Mouse (Mus musculus) E14TG2a.4 (cell line): ENCODE results near the gene Serpina1f.
"Not testable (repeated sequence)": the region's sequence is repeated elsewhere in the genome, so short reads cannot be mapped to it uniquely, and the experiment has no call there.

Experiments
- H3K27me3 ChIP-seq: 2 replicates; pipeline ENCODE4 v1.6.1; 2014; ENCODE audit warnings: low read length, control low read depth; ENCODE audit not compliant: insufficient read depth
- H3K36me3 ChIP-seq: 2 replicates; pipeline ENCODE4 v1.6.1; 2014; ENCODE audit warnings: low read length, control low read depth; ENCODE audit not compliant: insufficient read depth
- H3K4me1 ChIP-seq: replicated peaks from 2 replicates; pipeline ENCODE4 v1.6.1; 2014; ENCODE audit warnings: low read depth, low read length, control low read depth
- H3K4me3 ChIP-seq: replicated peaks from 2 replicates; pipeline ENCODE4 v1.5.1; 2014; ENCODE audit warnings: mild to moderate bottlenecking, low read length
- H3K9me3 ChIP-seq: 2 replicates; pipeline ENCODE4 v1.6.1; 2014; ENCODE audit warnings: low read length, control low read depth
- CTCF ChIP-seq: conservative IDR thresholded peaks from 2 replicates; pipeline ENCODE4 v1.5.1; 2014; ENCODE audit warnings: low read length
- NANOG ChIP-seq: IDR thresholded peaks from 2 replicates; pipeline ENCODE4 v1.6.1; 2014; ENCODE audit warnings: borderline replicate concordance, low read length, mixed read lengths
- POU5F1 ChIP-seq: IDR thresholded peaks from 2 replicates; pipeline ENCODE4 v1.6.1; 2014; ENCODE audit warnings: low read length, borderline replicate concordance

Gene Serpina1f

DNA sequence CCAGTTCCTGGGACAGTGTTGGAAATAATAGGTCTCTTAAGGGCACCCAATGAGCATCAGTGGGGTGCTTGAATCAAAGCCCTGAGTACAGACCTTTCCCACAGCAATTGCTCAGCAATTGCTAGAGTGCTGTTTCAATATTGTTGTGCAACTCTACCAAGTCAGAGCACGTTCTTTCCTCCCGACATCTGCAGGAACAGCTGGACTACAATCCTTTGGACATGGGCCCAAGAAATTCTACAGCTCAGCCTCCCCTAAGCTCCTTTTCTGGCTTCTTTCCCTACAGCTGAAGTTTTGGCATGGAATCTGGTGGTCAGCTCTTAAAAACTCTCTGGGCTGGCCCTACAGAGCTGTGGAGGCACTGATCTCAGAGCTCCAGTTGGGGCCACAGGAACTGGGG is 22.1 kb downstream of the Serpina1f start:
- Histone ChIP-seq H3K36me3 (no peaks in the 10 kb centered on the region), H3K4me1 (no peaks in the 10 kb centered on the region), H3K9me3 (no peaks in the 10 kb centered on the region), H3K4me3 (no peak overlapping the region), H3K27me3 (no peaks in the 10 kb centered on the region)
- TF ChIP-seq POU5F1 = no peak
- no peak for TF ChIP-seq NANOG
- no peak for TF ChIP-seq CTCF

DNA sequence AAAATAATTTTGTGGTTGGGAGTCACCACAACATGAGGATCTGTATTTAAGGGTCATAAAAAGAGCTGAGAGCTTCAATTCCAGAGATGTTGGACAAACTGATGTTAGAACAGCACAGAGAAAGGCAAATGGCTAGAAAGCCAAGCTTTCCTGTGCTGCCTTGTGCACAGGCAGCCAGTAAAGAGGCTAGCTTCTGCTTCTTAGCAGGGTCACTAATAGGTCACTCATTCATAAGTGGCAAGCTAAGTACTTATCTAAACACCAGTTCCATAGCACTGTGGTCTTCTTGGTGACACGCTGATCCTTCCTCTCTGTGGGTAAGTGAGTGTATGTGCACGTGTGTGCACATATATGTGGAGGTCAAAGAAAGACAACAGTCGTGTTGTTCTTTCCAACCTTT is 23.8 kb downstream of the Serpina1f start:
- no peaks in the 10 kb centered on the region for H3K27me3 ChIP-seq
- H3K4me3 ChIP-seq = no peak overlapping the region
- TF ChIP-seq CTCF (no peak), NANOG (no peak), POU5F1 (no peak)
- H3K36me3 ChIP-seq = no peaks in the 10 kb centered on the region
- no peaks in the 10 kb centered on the region for H3K4me1 ChIP-seq
- H3K9me3 ChIP-seq = no peaks in the 10 kb centered on the region

DNA sequence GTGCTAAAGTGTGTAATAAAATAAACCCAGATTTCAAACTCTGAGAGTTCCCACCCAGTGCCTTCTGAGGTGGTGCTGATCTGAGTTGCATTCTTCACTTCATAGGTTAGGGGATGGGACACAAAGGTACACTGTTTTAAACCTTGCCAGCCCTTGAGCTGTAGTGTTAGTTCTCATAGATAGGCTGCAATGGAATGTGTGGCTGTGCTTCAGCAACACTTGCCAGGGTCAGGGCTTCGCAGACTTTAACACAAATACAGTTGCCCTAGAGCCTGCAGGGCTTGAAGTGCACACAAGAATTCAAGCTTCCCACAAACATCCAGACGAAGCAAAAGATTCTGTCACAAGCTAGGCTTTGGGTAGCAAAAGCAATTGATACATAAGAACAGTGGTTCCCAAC is 24.4 kb downstream of the Serpina1f start:
- Histone ChIP-seq H3K36me3 (no peaks in the 10 kb centered on the region), H3K9me3 (no peaks in the 10 kb centered on the region), H3K27me3 (no peaks in the 10 kb centered on the region), H3K4me3 (no peak overlapping the region), H3K4me1 (no peaks in the 10 kb centered on the region)
- TF ChIP-seq CTCF = no peak
- TF ChIP-seq NANOG = no peak
- no peak for TF ChIP-seq POU5F1

DNA sequence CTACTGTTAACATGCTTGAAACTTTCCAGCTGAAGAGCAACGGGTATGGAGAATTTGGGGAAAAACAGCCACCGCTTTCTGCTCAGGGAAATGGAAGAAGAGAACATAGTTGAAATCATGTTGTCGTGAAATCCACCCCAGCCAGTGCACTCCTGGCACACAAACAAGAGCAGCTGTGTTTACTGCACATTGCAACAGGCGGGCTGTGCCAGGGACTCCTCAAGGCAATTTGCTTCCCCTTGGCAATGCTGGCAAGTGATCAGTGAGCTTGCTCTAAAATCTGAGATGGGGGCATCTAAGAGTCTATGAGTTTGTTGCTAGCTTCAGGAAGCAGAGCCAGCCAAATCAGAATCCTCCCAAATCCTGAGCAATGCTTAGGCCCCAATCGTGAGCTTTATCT is 25.0 kb downstream of the Serpina1f start:
- Histone ChIP-seq H3K4me1 (no peaks in the 10 kb centered on the region), H3K36me3 (no peaks in the 10 kb centered on the region), H3K4me3 (no peak overlapping the region), H3K9me3 (no peaks in the 10 kb centered on the region), H3K27me3 (no peaks in the 10 kb centered on the region)
- TF ChIP-seq NANOG (no peak), POU5F1 (no peak), CTCF (no peak)

DNA sequence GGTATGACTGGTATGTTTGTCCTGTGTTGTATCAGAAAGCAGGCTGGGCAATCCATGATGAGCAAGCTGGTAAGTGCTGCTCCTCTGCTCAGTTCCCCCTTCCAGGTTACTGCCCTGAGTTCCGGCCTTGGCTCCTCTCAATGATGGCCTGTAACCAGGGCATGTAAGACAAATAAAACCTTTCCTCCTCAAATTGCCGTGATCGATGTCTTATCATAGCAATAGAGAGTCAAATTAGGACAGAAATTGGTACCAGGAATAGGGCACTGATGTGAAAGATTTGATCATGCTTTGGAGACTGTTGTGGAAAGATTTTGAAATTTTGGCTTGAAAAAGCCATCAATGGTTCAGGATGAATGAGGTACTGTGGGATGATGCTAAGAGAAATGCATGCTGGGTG is 30.0 kb downstream of the Serpina1f start:
- TF ChIP-seq CTCF (no peak), NANOG (no peak), POU5F1 (no peak)
- no peaks in the 10 kb centered on the region for H3K36me3 ChIP-seq

DNA sequence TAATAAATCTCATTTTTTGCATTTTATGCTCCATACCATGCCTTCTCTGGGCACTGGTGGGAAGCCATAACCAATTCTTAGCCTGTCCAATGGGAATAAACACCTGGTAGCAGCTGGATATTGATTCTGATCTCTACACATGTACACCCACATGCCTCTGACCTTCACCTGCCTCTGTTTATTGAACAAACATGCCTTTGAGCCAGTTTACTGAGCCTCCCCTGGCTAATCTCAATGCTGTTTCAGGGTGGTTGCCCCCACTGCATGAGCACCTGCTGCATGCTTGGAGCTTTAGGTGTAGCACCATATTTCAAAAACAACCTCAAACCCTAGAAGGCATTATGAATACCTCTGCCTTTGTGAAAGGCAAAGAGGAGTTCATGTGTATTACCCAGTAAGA is 33.3 kb downstream of the Serpina1f start:
- not testable (repeated sequence) for H3K36me3 ChIP-seq, H3K27me3 ChIP-seq, H3K4me3 ChIP-seq, H3K9me3 ChIP-seq, H3K4me1 ChIP-seq

More for the DNA sequence above, 30.0 kb downstream of the Serpina1f start:
- Histone ChIP-seq H3K9me3 (no peaks in the 10 kb centered on the region), H3K27me3 (no peaks in the 10 kb centered on the region), H3K4me1 (no peaks in the 10 kb centered on the region), H3K4me3 (no peak overlapping the region)

DNA sequence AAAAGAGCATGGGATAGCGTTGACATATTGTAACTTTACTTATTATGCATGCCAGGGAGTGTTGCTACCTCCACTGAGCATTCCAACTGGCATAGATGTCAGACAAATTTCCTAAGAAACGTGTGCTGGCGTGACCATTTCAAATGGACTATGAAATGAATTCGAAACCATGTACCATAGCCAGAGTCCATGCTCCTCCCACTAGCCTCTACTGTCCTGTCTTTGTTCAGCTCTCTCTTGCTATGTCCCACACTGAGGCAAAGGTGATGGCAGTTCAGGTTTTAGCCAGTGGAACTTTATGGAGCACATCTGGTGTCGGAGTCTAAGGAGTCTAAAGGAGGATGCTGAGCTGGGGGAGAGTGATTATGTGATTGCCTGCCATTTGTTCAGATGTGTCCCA is 35.3 kb downstream of the Serpina1f start:
- H3K9me3 ChIP-seq = no peaks in the 10 kb centered on the region
- no peaks in the 10 kb centered on the region for H3K4me1 ChIP-seq
- H3K36me3 ChIP-seq = no peaks in the 10 kb centered on the region
- H3K27me3 ChIP-seq = no peaks in the 10 kb centered on the region
- H3K4me3 ChIP-seq = no peak overlapping the region
- TF ChIP-seq POU5F1 (no peak), CTCF (no peak), NANOG (no peak)

DNA sequence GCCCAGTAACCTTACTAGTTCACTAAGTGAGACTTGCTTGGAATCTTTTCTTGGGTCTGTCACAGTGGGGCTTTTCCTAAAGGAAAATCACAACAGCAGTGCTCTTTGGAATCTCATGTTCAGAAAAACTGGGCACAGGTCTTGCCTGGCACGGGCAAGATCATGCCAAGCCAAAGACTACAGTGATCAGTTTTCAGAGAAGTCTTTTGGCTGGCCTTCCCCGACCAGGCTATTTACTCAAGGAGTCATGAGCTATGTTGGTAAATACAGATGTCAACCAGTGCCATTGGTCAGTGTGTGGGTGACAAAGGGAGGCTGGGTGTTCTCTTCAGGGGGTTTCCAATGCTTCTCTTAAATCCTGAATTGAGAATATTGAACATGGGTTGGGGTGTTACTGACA is 36.2 kb downstream of the Serpina1f start:
- Histone ChIP-seq H3K4me3 (no peak overlapping the region), H3K9me3 (no peaks in the 10 kb centered on the region), H3K36me3 (no peaks in the 10 kb centered on the region), H3K4me1 (no peaks in the 10 kb centered on the region), H3K27me3 (no peaks in the 10 kb centered on the region)
- TF ChIP-seq CTCF (no peak), POU5F1 (no peak)

DNA sequence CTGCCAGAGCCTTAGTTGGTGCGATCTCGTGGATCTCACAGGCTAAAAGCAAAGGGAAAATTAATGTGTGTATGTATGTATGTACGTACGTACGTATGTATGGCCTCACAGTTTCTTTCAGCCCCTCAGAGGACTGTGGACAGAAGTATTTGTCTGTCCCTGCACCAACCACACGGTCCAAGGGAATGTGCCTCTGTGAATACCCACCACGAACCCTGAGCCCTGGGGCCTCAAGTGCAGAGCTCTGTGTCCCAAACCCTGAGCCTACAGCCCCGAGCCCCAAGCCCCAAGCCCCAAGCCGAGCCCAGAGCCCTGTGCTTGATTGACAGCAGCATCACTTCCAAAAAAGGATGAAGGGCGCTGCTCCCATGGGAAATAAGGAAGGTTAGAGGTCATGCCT is 37.3 kb downstream of the Serpina1f start:
- TF ChIP-seq NANOG = no peak
- no peak for TF ChIP-seq CTCF
- no peak for TF ChIP-seq POU5F1
- Histone ChIP-seq H3K9me3 (no peaks in the 10 kb centered on the region), H3K4me3 (no peak overlapping the region), H3K4me1 (no peaks in the 10 kb centered on the region), H3K36me3 (no peaks in the 10 kb centered on the region), H3K27me3 (no peaks in the 10 kb centered on the region)
